Mouse (Mus musculus): ENCODE data around the gene Spata33.
"Not testable (repeated sequence)": the region's sequence is repeated elsewhere in the genome, so short reads cannot be mapped to it uniquely, and the experiment has no call there.

Gene Spata33

DNA sequence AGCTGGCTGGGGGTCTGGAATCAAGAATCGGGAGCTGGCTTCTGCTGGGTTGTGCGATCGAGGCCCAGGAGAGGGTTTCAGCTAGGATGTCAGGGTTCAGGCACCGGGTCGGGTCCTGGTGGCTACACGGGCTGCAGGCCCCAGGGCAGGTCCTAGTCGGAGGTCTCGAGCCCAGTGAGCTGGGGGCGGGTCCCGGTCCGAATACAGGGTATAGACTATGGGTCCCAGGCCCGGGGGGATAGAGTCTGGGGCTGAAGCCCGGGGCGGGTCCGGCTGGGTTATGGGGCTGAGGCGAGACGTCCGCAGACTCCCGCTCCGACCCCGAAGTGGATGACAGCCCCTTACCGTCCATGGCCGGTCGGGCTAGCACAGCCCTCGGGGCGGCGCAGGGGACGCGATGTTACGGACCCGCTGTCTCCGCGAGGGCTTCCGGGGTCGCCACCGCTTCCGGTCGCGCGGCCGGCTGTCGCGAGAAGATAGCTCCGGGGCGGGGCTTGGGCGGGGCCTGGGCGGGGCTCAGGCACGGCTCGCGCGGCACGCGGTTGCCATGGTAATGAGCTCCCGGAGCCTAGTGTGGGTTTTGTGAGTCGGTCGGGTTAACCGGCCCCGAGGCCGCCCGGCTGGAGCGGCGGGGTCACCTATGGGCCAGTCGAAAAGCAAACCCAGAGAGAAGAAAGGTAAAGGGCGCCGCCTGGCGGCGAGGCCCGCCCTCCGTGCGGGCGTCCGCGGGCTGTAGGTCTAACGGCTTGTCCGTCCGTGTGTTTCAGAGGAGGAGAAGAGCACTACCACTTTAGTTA is at the start of gene Spata33, which contains the start of gene Chmp1a:
Gene Spata33, plus strand, starts transcription at position 512 of the 797 bp plus-strand sequence.
Gene Chmp1a, minus strand, starts transcription at position 443 of the 797 bp plus-strand sequence.
- peak; percentile 91 for DNase-seq

DNA sequence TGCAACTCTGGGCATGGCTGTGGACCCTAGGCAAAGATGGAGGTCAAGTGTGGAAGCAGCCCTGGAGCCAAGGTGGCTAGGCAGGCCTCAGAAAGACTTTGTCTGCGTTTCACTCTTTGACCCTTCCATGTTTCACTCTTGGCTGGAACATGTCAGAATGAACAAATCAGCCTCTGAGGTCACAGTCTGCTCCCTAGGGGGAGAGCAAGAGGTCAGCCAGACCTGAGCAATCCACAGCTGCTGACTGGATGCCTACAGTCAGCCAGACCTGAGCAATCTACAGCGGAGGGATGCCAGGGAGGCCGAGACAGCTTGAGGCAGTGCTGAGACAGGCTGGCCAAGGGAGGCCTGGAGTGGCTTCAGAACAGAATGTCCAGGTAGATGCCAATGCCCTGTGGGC is 31.2 kb upstream of the Spata33 start:
- no peak for DNase-seq

DNA sequence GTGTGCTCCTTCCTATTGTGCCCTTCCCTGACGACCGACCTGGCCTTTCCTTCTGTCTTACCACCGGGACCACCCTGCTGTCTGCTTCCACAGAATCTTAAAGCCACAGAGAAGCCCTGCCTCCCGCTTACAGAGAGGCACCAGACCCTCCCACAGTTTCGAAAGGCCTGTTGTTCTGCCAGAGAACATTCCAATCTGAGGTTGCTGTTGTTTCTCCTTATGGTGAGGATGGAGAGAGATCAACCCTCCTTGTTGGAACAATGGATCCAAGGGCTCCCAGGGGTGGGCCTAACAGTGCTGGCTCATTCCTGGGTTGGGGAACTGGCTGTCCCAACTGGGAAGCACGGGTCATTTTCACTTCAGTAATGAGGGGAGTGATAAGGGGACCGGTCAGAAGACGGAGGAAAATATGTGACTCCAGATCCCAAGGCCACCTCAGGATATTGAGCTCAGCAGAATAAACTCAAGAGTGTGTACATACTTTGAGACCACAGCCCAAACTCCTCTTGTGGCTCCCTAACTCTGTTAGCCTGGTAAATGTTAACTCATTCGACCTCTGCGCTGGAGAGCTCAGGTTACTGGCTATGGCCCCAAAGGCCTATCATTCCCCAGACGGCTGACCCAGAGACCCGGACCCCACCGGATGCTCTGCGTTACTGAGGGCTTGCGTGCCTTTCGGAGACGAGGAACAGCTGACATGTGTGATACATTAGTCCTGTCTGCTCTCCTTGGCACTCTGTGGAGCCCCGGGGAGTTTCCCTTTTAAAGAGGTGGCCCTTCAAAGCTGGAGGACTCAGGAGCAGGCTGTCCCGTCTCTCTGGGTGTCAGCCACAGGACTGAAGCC is 26.8 kb upstream of the Spata33 start, which contains the start of gene Dpep1:
Gene Dpep1, plus strand, starts transcription at position 677 of the 844 bp plus-strand sequence.
- no peak for DNase-seq

DNA sequence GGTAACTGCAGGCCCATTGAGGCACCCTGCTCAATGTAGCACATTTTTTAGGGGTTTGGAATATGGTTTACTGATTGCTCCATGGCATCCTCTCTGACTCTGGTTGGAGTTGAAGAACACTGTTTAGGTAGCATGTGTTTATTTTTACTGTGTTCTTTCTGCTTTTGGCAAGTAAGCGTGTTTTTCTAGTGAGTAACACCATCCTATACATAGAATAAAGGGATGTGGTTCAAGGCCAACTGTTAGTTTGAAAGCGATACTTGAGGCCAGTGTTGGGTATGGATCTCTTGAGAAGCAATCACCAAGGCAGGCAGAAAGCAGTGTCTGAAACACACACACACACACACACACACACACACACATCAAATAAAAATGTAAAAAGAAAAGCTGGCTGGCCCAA is 24.6 kb upstream of the Spata33 start:
- no peak for DNase-seq

DNA sequence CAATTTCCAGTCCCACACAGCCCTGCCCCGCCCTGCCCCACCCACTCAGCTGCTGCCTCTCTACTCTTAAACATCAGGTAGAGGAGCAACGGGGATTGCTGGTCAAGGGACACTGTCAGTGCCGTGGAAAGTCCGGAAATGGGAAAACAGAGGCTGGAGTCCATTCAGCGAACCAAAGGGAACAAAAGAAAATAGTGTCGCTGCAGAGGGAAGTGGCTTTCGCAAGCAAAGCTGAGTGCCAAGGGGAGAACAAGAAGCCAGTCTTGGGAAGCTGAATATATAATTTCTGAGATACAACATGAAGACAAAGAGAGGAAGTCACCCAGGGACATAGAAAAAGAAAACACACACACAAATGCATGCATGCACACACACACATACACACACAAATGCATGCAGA is 23.8 kb upstream of the Spata33 start:
- no peak for DNase-seq

DNA sequence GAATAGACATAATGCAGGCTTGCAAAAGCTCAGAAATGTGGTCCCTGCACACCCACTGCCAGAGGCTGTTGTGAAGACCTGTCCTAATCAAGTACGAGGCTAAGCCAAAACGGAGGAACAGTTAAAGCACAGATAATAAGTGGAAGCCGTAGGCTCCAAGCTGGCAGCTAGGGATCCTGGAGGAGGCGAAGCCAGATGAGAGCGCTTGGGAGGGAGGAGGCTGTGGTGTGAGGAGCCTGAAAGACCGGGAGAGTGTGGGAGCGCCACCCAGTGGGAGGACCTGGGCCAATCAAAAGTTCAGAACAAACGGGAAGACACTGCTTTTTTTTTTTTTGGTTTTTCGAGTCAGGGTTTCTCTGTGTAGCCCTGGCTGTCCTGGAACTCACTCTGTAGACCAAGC is 22.0 kb upstream of the Spata33 start:
- DNase-seq = peak; percentile 81

DNA sequence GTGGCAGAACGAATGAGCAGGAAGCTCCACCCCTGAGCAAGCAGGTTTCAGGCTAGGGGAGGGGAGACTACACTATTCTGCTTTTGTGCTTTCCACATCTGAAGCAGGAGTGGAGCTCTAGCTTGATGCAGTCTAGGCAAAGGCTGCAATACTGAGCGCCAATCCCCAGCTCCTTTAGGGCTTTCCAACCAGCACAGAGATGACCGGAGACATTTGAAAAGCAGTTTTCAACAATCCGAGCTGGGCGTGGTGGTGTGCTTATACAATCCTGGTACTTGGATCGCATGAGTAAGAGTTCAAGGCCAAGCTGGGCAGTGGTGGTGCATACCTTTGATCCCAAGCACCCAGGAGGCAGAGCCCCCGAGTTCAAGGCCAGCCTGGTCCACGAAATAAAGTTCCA is 20.7 kb upstream of the Spata33 start:
- DNase-seq = no peak

DNA sequence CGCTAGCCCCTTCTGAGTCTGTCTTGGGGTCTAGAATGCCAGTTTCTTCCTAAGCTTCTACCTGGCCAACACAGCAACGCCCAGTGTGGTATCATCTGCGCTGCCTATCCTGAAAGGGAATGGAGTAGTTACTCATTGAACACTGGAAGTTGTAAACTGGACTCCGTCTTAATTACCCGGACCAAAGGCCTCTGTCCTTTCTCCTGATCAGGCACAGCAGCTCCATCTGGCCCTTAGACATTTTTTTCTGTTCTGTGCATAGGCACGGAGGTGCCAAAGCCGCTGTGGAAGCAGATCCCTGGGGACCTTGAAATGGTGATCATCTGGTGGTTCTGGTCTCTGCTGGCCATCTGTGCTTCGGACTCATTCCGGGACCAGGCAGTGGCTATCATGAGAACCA is 18.9 kb upstream of the Spata33 start:
- DNase-seq = no peak

DNA sequence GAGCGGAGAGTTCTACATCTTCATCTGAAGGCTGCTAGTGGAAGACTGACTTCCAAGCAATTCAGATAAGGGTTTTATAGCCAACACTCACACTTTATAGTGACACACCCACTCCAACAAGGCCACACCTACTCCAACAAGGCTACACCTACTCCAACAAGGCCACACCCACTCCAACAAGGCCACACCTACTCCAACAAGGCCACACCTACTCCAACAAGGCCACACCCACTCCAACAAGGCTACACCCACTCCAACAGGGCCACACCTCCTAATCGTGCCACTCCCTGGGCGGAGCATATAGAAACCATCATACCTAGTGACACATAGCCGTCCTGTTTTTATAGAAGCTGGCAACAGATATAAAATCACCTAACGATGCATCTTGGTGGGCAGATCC is 15.6 kb upstream of the Spata33 start:
- DNase-seq = not testable (repeated sequence)

GRCm38 (mm10) chr8:123199864-123200263 is 12.8 kb upstream of the Spata33 start:
- no peak for DNase-seq

GRCm38 (mm10) chr8:123202288-123202687 is 10.3 kb upstream of the Spata33 start:
- DNase-seq = no peak

GRCm38 (mm10) chr8:123203571-123203970 is 9.1 kb upstream of the Spata33 start:
- DNase-seq = no peak

DNA sequence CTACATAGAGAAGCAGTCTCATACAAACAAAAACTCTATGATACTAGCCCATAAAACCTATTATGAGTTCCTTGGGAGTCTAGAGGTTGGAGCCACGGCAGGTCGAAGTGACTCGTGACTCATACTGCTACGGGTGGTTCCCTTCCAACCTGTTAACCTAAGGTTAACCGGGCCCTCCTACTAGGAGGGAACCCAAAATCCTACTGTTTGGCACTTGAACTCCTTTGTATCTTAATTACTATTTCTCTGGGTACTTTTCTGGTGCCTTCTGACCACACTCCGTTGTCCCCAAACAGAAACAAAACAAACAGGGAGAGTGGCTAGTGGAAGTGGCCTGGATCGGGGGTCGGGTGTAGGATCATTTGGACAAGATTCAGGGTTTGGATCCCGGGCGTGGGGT is 756 bp upstream of the Spata33 start:
- no peak for DNase-seq

DNA sequence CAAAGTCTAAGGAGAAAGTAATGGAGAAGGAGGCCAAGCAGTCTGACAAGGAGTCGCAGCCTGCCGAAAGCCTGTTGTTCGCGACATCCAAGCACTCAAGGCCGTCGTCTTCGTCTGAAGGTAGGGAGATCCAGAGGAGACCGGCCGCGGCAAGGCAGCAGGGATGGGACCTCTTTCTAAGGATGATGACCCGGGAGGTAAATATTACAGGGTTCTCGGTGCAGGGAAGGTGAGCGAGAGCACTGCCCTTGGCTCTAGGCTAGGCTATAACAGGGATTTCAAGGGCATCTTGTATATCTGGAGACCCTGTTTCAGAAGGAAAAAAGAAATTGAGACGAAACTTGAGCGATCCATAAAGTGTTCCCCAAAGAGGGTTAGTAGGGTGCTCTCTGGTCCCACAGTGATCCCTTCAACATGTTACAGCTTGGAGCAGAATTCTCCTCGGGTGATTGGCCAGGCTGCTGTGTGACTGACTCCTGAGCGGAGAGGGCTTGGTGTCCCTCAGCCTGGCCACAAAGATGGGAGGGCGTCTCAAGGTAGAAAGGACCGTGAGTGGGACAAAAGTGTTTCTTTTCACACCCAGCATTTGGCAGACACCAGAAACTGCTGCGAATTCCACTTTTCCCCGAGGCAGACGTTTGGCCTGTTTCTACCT is 613 bp downstream of the Spata33 start:
- DNase-seq = no peak

DNA sequence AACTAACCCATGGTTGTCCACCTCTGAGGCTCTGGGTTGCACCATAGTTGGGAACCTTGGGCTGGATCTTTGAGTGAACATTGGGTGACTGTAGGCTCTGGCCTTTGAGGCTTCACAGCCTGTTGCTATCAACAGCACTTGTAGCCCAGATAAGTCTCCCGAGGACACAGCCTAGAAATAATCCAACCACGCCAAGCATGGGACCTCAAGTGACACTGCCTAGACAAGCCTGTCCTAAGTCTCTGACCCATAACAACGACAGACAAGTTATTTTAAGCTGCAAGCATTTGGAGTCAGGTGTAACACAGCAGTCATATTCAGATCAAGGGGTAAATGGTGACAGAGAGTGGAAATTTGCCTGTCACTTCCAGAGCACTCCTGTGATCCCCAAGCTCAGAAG is 2.8 kb downstream of the Spata33 start:
- DNase-seq = no peak

DNA sequence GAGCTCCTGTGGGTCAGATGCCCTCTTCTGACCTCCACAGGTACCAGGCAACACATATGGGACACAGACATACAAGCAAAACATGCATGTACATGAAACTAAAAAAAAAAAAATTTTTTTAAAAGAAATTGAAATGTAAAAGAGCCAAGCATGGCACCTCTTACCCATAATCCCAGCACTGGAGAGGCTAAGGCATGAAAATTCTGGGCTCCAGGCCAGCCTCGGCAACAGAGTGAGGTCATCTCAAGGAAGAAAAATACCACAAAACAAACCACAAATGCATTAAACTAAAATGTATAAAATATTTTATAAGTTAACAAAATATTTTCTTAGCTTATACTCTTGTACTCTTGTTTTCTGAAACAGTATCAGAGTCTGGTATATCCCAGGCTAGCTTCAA is 8.3 kb downstream of the Spata33 start:
- DNase-seq = no peak

DNA sequence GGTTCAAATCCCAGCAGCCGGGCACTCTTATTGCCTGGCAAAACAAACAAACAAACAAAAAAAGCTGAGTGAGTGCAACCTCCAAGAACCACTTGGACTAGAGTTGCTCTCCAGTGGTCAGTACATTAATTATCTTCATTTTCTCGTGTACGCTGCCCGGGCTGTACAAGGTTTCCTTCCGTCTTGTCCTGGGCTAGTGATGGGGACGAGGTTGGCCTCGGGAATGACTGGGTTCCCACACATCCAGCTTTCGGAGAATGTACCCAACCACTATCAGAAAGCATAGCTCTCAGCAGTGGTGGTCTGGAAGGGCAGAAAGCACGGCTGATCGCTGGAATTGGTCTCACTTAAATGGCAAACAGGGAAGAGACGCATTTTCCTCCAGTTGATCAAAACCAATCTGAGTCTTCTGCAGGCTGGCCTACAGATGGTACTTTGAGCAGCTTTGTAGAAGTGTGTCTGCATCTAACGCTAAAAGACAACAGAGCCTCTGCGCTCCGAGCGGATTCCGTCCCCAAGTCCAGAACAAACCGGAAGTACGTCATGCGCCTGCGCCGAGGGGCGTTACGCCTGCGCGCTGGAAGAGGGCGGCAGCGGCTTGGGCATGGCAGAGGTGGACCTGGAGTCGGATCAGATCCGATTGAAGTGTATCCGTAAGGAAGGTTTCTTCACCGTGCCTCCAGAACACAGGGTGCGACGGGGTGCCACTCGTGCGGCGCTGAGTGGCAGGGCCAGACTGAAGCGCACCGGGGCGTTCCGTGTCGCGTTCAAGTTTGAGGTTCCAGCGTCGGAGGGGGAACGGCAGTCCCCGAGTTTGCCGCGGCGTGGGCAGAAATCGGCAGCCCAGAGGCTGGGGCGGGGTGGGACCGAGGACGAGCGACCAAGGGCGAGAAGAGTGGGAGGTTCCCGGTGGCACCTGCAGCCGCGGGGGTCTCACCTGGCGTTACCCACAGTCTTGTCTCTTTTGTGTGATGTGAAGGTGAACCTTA is 11.9 kb downstream of the Spata33 start, which contains the start of gene Cdk10:
Gene Cdk10, plus strand, starts transcription at position 565 of the 989 bp plus-strand sequence.
- DNase-seq = peak; percentile 91

DNA sequence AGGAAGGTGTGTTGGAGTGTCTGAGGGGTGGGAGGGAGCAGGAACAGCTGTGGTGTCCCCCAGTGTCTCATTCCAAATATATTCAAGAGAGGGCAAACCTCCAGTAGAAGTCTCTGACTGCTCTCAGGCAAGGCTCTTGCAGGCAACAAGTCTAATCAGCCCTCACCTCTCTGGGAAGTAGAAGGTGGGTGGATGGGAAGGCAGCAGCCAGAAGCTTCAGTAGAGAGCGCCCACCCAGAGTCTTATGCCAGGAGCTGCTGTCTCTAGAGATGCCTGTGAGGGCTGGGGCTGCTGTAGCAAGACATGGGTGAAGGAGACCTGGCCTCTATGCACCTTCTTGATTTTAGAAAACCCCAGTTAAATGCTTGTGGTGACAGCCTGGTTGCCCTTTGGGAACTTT is 15.8 kb downstream of the Spata33 start:
- DNase-seq = no peak

- DNase-seq = not testable (repeated sequence)
These were observed 17.7 kb downstream of the Spata33 start for GRCm38 (mm10) chr8:123230326-123230725.

DNA sequence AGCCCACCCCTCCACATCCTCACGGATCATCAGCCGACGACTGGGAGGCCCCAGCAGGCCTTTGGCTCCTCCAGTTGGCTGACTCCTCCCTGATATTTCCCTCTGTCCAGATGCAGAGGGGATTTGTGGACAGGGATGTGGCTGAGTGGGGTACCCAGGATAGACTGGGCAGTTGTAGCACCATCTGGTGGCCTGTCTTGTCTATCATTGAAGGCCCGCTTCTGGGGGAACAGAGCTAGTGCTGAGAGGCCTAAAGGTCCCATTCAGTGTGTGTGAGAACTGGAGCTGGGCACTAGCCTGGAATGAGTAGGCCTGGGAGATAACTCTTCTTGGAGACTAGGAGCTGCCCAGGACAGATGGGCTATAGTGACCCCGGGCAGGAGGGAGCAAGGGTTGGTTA is 19.1 kb downstream of the Spata33 start:
- DNase-seq = no peak

DNA sequence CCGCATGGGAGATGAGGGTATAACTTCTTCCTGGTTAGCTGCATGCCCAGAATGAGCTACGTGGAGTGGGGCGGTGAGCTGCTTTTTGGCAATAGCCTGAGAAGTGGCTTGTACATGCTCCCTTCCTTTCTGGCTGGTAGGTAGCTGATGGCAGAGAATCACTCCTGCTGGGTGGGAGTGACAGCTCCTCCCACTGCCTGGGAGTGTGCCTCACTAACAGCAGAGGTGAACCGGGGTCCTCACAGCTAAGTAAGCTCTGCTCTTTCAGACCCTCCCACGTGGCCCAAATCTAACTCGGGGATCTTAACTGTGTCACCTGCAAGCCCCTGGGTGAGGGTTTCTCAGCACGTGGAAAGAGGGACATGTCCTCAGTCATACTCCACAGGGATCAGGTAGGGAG is 19.9 kb downstream of the Spata33 start:
- no peak for DNase-seq

DNA sequence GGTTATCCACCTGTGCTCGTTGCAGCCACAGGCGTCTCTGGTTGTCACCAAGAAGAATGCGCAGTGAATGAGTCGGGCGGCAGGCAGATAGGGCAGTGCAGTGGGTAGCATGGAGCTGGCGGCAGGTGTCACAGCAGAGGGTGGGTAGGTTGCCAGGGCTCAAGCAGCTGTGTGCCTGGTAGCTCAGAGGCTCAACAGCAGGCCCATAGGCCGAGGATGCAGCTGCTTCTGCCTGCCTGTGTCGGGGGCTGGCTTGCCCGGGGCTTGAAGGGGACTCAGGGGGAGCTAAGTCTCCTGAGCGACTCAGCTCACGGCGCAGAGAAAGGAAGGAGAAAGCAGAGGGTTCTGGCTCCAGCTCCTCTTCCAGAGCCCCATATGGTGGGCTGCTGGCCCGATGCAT is 20.7 kb downstream of the Spata33 start:
- DNase-seq = no peak
